Mouse (Mus musculus) liver, embryonic 14.5 days (tissue): ENCODE data around the gene Vps72.

Experiments
- CTCF ChIP-seq: IDR thresholded peaks from 2 replicates; pipeline ENCODE4 v1.5.1; 2016; ENCODE audit warnings: antibody characterized with exemption, low read depth, control low read depth
- EP300 ChIP-seq: IDR thresholded peaks from 2 replicates; pipeline ENCODE4 v1.6.1; 2016; ENCODE audit warnings: antibody characterized with exemption, low read depth

DNA sequence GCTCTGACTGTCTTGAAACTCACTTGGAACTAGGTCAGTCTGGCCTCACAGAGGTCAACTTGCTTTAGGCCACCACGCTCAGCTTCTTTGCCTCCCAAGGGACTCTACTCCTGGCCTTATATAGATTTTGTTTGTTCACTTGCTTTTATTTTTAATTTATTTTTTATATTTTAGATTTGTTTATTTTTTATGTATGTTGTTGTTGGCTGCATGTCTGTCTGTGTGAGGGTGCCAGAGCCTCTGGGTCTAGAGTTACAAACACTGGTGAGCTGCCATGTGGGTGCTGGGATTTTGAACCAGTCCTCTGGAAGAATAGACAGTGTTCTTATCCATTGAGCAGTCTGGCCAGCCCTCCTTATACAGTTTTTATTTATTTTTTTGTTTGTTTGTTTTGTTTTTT is 1.9 kb downstream of the Vps72 start:
- no peak for TF ChIP-seq EP300
- TF ChIP-seq CTCF: no peak
